Mouse (Mus musculus) heart, postnatal 14 days (tissue): ENCODE data around the gene Nmnat3. TPM values are rescaled to one million over a fixed set of nuclear protein-coding genes. Genes with fewer than 3 reads are reported as not detected.

Experiments
- DNase-seq, 2 experiments: peaks; one replicate each; pipeline ENCODE4 v3.0.0; 2021 to 2022
- intact Hi-C: fragments of 180-260 bp; cut with DNase I; formaldehyde crosslinking; loops from one replicate; pipeline ENCODE4 v1.15.1; 2025
- total RNA-seq, 2 experiments: library from RNA; stranded (reverse); gene quantifications; 2 replicates each; pipeline ENCODE4 v1.2.3; 2021

The Nmnat3 gene
- total RNA-seq, 2 experiments from 2014 or later: 9.2 to 11.2 TPM

DNA sequence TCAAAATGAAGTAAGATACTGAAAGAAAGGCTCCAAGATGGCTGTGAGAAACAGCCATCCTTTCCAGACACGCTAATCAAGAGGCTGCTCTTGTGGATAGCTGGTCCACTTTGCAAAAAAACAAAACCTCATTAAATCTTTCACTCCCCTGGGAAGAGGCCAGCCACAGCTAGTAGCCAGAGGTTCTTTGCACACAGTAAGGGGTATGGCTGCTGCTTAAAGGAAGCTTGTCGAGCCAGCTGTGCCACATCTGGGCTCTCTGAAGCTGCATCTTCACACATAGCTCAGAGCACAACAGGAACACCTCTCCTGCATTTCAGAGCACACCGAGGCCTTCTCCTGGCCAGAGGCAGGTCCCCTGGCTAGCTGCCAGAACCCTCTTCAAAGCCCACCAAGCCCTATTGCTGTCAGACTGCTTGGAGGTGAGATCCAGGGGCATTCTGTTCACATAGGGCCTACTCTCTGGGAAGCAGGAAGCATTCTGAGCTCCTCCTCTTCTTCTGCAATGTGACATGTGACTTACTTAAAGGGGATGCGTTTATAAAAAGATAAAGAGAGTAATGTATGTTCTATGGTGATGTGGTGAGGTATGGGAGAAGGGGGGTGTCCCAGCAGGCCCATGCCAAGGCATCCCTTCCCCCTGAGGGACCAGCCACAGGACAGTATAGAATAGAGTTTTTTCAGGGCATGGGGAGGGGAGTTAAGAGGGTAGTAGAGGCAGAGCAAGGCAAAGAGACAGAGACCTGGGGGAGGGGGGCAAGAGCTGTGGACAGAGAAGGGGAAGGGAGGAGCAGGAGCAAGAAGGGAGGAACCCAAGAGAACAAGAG, 63.3 kb downstream of the Nmnat3 start:
- DNase-seq: no peak

DNA sequence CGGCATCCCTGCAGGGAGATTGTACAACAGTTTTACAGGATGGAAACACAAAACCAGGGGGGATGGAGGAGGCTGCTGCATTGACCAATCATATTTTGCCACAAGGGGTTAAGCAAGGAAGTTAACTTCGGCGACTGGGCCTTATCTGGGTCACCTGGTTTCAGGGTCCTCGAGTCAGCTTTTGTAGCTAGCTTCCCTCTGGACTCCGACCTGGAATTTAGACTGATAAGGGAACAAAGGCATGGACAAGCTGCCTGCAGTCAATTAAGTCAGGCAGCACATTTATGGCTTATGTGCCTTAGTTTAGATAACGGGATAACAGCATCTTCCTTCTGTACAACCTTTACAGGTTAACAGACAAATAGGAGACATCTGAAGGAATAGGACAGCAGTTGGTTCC, 65.1 kb downstream of the Nmnat3 start:
- DNase-seq: no peak
- intact Hi-C loops: no loop called here

More for the DNA sequence above, 63.3 kb downstream of the Nmnat3 start:
- intact Hi-C loops: no loop called here

DNA sequence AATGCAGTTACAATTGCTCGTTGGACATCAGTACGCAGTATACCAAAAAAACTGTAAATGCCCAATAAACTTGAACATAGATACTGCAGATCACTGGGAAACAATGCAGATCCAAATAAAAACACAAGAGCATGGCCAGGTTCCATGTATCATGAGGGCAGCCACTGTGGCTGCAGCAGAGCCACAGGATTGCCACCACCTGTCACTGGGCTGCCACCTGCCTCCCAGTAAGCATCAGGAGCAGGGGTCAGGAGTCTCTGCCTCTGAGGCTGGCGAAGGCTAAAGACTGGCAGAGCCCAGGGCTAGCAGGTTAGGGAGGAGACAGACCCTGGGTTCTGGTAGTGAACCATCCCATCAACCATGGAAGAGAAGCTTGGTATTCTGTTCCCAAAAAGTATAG, 67.7 kb downstream of the Nmnat3 start:
- intact Hi-C loops: no loop called here
- DNase-seq: no peak

DNA sequence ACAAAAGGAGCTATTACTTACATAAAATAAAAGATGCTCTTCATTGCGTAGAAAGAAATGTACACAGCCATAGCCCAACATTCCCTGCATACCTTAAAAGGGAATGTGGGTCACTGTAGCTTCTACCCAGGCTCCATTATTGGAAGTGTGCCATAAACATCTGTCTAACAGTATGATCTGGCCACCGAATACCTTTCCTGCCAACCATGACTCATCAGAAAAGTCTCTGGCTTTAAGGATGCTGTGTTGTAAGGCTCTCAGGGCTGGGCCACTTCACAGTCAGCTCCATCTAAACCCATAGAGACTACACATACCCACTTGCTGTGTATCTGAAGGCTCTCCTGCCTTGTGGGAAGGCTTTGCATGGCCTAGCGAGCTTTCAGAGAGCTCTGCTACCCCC, 73.8 kb downstream of the Nmnat3 start:
- intact Hi-C loops: no loop called here
- DNase-seq: no peak

DNA sequence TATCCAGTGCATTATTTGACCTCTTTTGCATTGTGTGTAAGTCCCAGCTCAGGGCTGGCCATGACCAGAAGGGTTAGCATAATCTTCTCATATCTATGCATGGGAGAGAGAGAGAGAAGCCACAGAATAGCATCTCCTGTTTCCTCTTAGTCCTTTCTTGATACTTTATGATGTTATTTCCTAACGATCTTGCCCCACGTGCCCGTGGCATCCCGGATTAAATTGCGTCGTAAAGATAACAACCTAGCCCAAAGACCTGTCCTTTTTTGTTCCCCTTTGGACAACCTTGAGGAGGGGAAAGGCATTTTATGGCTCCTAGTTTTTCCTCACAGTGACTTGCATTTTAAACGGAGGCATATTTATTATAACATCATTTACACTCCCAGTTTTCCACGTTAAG, 78.8 kb downstream of the Nmnat3 start:
- no peak for DNase-seq
- intact Hi-C loops: no loop called here

DNA sequence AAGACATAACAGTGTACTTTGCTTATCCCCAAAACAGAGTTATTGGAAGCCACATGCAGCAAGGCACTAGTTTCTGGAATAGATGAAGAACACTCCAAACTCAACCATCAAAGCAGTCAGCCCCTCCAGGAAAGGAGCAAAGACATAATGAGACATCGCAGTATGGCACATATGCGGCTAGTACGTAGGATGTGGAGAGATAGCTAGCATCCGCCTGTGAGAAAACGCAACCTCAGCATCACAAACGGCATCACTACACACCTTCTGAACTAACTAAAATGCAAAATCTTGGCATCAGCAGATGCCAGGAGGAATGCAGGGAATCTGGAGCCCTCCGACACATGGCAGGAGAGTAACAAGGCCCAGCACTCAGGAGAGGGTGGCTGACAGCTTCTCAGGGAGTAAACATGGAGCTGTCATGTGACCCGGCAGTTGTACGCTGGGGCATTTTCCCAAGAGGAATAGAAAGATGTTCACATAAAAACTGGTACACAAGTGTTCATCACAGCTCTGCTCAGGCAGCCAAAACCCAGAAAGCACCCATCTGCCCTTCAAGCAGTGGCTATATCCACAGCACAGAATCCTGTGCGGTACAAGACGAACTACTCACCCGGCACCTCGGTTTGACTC, 80.2 kb downstream of the Nmnat3 start:
- DNase-seq: no peak
- intact Hi-C loops: no loop called here

DNA sequence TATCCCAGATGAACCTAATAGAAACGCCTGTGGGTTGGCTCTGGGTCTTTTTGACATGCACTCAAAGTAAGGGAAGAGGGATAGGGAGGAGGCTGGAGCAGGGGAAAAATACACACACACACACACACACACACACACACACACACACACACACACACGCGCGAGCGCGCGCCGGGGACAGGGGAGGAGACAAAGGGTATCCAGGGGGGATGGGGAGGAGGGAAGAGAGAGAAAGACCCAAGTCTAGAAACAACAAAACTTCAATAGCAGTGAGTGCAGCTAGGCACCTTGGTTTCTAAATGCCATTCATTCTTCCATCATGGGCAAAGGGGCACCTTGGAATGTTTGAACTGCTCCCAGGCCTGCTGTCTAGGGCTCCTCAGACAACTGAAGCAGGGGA, 82.5 kb downstream of the Nmnat3 start:
- intact Hi-C loops: no loop called here
- DNase-seq: no peak

DNA sequence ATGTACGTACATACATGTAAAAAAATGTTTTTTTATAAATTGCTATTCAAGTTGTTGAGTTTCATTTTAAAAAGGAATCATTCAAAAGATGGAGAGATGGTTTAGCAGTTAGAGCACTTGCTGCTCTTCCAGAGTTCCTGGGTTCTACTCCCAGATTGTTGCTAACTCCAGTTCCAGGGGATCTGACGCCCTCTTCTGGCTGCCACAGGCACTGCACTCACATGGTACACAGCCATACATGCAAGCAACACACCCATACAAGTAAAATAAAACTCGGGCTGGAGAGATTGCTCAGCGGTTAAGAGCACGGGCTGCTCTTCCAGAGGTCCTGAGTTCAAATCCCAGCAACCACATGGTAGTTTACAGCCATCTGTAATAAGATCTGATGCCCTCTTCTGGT, 86.1 kb downstream of the Nmnat3 start:
- DNase-seq: no peak
- intact Hi-C loops: no loop called here

DNA sequence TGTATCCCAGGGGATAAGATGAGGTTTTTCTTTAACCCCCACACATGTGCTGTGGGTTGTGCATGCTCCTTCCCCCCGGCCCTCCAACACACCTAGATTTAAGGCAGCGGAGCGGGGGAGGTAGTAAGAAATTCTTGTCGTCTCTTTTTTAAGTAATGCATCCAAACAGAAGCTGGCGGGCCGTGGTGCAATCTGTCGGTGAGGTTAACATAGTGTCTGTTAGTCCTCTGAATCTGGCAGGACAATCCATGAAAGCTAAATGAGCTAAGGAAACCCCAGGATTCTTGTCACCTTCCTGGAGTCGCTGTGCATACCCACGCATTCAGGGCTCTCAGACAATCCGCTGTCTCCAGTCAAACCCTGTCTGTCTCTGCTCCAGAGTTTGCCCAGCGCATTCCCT, 87.7 kb downstream of the Nmnat3 start:
- intact Hi-C loops: no loop called here
- DNase-seq: no peak

DNA sequence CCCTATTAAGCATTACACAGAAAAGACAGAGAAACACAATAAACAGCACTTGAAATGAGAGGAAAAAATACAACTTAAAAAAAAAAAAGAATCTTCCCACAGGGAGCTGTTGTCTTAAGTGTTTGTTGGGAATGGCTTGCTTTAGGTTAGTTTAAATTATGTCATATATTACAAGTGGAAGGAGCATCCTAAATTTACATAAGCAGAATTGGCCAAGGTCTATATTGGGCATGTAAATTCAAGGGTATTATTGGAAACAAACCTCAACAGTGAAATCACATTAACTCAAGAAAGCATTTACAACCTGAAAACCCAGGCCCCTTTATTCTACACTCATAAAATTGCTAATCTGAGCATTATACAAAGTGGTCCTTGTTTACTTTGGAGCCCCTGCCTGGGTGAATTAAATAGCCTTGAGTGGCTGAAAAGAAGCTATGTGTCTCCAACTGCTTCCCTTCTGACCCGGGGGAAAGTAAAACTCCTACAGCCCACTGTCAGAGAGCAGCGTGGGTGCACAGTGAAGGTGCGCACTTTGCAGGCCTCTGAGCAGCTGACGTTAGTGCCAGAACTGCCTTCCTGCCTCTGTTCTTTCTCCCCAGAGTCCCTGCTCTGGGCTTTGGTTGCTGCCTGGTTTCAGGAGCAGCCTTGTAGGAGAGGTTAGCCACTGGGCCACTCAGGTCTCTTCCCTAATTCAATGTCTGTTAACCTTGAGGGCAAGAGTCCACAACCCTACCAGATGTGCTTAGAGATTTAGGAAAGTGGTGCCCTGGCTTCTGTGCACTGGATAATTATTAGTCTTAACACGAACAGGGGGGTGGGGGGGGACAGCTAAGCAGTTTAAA, 88.3 kb downstream of the Nmnat3 start:
- DNase-seq: no peak
- intact Hi-C loops: no loop called here

DNA sequence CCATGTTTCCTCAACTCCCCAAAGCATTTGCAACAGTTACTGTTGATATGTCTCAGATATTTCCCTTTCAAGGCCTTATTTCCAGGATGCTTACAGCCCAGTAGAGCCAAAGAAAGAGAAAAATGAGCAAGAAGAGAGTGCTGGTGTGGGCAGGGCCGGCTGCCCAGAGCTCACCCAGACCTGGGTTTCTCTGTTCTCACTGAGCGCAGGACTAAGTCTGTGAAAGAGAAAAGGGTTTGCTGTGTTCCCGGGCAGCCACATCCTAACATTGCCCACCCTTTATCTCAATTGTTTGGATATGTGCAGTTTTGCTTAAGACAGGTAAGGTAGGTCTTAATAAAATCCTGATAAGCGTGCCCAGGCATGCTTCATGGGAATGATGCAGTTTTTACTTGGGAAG, 92.5 kb downstream of the Nmnat3 start:
- intact Hi-C loops: no loop called here

DNA sequence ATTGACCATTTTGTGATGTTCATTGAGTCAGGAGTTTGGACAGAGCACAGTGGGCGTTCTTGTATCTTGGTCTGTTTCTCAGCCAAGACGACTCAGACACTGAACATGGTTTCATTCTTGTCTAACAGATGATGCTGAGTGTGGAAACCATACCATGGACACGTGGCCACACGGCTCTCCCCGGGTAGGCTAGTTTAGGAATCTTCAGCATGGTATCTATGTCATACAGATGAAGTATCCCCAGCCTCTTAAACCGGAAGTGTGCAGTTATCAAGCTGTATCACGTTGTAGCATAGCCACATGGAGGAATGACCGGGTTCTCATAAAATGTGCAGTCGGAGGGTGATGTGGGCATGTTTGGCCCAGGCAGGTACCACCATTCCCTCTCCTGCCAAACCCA, 93.4 kb downstream of the Nmnat3 start:
- DNase-seq: no peak
- intact Hi-C loops: no loop called here

More for the DNA sequence above, 92.5 kb downstream of the Nmnat3 start:
- no peak for DNase-seq

DNA sequence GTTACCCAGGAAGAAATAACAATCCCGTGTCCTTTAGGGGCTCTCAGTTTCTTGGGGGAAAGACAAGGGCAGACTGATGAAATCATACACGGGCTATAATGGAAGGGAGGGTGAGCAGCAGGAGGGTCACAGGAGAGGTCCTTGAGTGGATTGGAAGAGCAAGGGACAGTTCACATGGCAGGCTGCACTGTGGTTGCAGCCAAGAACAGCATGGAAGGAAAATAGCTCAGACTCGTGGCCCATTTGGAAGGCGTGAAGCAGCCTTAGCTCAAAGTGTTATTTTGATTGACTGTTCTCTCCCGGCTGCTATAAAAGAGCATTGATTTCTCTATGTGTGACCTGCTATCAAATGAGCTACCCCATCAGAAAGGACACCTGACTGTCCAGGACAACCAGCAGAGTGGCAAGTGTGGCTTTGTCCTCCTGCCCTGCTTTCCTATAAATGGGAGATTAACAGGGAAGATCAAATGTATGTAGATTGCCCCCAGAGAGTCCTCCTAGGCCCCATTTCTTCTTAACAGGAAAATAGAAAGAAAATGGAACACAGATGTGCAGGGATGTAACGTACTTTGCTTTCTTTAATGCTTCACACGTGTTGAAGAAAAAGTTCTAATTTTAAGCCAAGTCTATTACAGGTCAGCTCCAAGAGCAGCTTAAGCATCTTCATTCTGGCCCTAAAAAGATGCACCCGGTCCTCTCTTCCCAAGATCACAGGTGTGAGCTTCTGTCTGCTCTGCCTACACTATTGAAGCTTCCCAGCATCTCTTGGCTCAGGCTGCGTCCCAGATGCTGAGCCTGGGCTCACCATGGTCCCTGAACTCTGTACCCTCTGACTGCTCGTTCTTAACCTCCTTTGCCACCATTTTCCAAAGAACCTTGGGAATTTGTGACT, 100.8 kb downstream of the Nmnat3 start:
- intact Hi-C loops: no loop called here
- no peak for DNase-seq

DNA sequence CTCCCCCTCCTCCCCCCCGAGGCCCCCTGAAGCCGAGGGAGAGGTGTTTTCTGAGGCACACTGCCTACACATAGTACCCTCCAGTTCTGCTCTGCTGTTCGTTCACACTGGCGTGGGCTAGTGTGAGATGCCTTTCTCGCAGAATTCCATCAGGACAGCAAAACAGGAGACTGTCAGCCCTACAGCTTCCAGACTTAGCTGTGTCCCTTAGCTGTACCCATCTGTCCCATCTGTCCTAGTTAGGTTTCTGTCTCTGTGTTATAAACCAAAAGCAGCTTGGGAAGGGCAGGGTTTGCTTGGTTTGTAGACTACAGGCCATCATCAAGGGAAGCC, 101.4 kb downstream of the Nmnat3 start:
- intact Hi-C loops: no loop called here
- DNase-seq: no peak

DNA sequence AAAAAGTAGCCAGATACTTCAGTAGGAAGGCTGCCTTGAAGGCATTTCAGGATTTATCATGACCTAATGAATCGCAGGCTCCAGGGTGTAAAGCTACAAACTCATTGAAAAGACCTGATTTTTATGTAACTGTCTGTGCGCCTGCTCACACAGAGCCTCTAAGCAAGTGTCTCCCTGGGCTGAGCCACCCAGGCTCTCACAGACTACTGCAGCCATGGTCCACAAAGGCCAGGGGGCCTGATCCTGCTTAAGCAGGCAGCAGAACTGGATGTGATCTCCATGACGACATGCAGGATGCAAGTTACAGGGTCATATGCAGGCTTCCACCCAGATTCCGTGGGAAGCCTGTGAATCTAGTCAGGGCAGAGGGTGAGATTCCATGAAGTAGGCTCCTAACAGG, 106.3 kb downstream of the Nmnat3 start:
- no peak for DNase-seq
- intact Hi-C loops: no loop called here

DNA sequence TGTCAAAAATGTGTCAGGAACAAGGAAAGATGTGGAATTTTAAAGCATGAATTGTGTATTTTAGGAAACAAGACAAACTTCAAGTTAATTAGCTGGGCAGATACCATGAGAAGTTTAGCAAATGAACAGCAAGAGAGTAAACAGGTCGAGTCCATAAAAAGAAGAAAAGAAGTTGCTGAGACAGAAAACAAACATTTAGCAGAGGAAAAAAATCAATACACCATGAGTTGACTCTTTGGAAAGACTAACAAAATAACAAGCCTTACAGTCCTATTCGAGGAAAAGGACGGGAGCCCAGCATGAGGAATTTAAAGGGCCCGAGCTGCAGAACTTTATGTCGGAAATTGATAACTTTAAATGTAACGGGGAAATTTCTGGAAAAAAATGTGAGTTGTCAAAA, 110.0 kb downstream of the Nmnat3 start:
- DNase-seq: no peak
- intact Hi-C loops: no loop called here

DNA sequence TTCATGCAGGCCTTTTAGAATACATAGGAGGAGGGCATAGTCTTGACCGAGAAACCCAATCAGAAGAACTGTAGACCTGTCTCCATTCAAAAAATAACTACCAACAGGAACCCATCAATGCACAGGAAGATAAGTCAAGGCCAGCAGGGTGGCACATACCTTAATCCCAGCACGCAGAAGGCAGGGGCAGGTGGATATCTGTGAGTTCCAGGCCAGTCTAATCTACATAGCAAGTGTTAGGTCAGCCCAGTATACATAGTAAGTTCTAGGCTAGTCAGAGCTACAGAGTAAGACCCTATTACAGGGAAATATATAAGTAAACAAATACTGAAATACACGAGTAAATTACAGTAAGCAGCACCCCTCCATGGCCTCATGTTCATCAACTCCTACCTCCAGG, 110.6 kb downstream of the Nmnat3 start:
- intact Hi-C loops: no loop called here
- no peak for DNase-seq

DNA sequence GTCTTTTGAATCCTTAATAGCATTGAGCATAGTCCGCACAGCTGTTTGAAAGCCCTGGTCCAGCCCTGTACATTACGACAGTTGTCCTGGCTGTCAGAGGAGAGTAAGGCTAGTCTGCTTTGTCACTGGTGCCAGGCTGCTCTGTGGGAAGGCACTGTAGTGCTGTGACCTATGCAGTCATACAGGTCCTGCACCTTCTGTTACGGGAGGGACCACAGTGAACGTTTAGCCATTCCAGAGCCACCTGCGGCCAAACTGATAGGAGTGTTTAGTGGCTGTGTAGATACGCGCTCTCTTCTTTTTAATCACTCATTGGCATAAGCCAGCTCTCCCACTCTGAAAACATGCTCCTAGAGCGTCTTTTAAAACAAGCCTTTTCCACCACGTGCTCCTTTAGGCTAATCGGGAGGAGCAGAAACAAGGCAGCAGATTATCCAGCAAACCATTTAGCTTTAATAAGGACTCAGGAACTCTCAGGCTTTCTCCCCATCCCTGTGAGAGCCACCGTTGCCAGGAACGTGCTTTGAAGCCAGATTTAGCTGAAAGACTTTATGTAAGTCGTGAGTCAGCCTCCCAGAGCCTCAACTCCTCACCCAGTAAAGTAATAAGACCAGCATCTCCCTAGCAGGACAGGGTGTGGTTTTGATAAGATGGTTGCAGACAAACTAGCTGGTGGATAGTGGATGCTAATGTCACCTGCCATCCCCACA, 113.1 kb downstream of the Nmnat3 start:
- DNase-seq: no peak
- intact Hi-C loops: no loop called here

DNA sequence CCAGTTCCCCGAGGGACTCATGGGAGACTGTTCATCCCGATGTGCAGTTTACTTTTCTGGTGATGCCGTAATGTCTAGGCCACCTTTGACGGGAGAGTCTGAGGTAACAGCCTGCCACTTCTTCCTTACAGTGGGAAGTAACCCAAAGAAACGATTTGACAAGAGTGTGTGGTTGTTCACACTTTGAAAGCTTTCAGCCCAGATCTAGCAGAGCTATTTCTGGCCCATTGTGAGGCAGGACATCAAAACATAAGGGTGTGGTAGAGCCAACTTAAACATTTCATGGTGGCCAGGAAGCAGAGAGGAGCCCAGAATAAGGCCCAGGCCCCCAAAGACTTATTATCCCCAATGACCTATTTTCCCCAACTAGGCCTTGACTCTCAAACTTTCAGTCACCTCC, 114.4 kb downstream of the Nmnat3 start:
- intact Hi-C loops: no loop called here
- no peak for DNase-seq

DNA sequence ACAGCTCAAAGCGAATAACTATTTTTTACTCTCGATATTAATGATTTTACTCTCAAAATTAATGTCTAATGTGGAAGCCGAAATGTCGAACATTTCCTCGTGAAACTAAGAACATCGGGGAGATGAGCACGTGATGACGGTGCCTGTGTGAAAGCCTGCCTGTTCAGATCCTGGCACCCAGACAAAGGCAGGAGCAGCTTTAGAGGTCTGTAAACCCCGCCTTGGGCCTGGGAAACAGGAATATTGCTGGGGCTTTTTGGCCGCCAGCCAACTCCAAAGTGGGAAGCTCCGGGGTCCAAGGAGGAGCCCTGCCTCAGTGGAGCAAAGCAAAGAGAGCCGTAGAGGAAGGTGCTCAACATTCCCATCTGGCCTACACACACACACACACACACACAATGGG, 120.5 kb downstream of the Nmnat3 start:
- no peak for DNase-seq
- intact Hi-C loops: loop anchor here (2.0 kb wide), 1 partner anchor 131 kb away; no protein-coding TSS in a partner anchor
